Mouse (Mus musculus): ENCODE results near the gene Tmtc2. TPM values are rescaled to one million over a fixed set of nuclear protein-coding genes. Genes with fewer than 3 reads are reported as not detected.

The Tmtc2 gene
- polyA plus RNA-seq, 1 experiment from 2014 or later, result 6.9 TPM

DNA sequence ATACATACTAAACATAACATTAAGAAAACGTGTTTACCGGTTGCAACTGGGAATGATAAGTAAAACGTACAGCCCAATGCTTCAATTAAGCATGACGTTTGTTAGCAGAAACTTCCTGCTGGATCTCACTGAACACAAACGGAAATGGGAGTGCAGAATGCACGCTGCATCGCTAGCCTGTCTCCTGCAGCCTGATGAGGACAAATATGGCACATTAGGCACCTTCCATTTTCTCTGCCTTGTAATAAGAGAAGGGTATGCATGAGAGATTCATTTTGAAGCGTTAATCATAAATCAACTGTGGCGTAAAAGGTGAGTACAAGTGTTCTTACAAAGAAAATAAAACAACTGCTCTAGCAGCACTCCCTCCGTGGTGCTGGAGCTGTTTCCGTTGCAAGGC lies 94.5 kb downstream of the Tmtc2 start:
- Histone ChIP-seq H3K9ac (no peak overlapping the region), H3K27ac (ENCODE audit: low read depth) (no peak overlapping the region), H3K4me2 (no peak overlapping the region), H3K4me3 (ENCODE audit: low read depth, low read length) (no peak overlapping the region), H3K27me3 (ENCODE audit: insufficient read depth, low read length) (no peaks in the 10 kb centered on the region), H3K4me1 (ENCODE audit: insufficient read depth) (no peaks in the 10 kb centered on the region), H3K36me3 (ENCODE audit: insufficient read depth) (no peaks in the 10 kb centered on the region), H3K9me3 (ENCODE audit: low read depth, low read length) (no peaks in the 10 kb centered on the region)
- WGBS, result 70% methylated on average over 11 of the region's 11 CpGs
- TF ChIP-seq CTCF (IDR thresholded peaks at IDR 0.05; ENCODE audit: low read depth), result no peak
- DNase-seq (no peak), ATAC-seq (ENCODE audit: insufficient read depth) (no peak)

DNA sequence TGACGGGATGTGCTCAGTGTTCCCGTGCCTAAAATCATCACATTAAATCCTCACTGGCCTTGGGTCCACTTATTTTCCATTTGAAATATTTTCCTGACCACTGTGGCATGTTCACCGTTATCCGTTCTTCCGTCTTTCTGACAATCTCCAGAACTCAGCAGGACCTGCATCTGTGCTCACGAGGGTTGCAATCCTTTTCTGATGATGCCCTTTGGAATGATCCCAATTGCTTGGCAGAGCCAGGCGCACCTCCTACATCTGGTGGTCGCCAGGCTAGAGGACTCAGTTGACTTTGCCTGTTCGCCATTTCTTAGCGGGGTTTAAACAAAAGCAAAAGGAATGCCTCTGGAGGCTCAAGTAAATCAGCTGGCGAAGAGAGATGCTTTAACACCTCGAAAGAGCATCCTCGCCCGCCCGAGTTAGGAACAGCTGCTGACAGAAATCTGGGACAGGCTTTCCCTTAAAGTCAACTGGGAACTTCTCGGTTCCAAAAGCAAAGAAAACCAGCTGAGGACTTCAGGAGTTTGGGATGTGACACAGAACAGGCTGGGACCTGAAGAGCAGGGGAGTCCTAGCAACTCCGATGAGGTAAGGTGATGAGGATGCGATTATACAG lies 96.5 kb downstream of the Tmtc2 start:
- Histone ChIP-seq H3K4me2 (no peak overlapping the region), H3K36me3 (ENCODE audit: insufficient read depth) (no peaks in the 10 kb centered on the region), H3K4me3 (ENCODE audit: low read depth, low read length) (no peak overlapping the region), H3K9me3 (ENCODE audit: low read depth, low read length) (no peaks in the 10 kb centered on the region), H3K27me3 (ENCODE audit: insufficient read depth, low read length) (no peaks in the 10 kb centered on the region), H3K27ac (ENCODE audit: low read depth) (no peak overlapping the region), H3K4me1 (ENCODE audit: insufficient read depth) (no peaks in the 10 kb centered on the region), H3K9ac (no peak overlapping the region)
- no peak for TF ChIP-seq CTCF (IDR thresholded peaks at IDR 0.05; ENCODE audit: low read depth)
- 82% methylated on average over 18 of the region's 18 CpGs for WGBS
- DNase-seq (no peak), ATAC-seq (ENCODE audit: insufficient read depth) (no peak)

DNA sequence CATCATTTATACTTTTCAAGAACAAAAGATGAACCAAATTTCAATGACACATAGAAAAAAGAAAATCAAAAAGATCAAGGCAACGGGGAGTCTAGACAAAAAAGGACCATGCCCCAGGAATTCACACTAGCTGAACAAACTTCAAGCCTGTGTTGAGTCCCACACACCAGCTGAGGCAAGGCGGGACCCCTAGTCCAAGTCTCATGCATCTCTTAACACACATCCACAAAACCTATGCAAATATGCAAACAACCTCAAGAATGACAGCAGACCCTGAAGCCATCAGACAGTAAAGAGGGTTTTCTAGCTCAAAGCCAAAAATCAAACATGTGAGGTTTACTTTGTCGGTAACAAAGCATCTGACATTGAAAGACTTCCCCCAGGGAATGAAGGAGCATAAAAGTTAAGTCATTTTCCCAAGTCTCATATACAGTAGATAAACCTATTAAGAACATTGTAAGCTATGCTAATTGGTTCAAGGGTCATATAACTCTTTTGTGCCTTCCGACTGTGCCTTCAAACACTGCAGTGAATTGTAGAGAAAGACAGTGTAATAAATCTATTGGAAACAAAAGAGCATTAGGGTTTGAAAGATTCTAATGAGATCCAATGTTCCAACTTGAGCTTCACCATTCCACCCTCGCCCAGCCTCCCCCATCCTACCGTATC lies 100.0 kb downstream of the Tmtc2 start:
- no peaks in the 10 kb centered on the region for H3K27me3 ChIP-seq (ENCODE audit: insufficient read depth, low read length)
- H3K4me2 ChIP-seq, result no peak overlapping the region
- no peak for TF ChIP-seq CTCF (IDR thresholded peaks at IDR 0.05; ENCODE audit: low read depth)
- H3K9me3 ChIP-seq (ENCODE audit: low read depth, low read length), result no peaks in the 10 kb centered on the region
- no peak overlapping the region for H3K27ac ChIP-seq (ENCODE audit: low read depth)
- ATAC-seq (ENCODE audit: insufficient read depth) (no peak), DNase-seq (no peak)
- 75% methylated on average over 6 of the region's 6 CpGs for WGBS
- no peaks in the 10 kb centered on the region for H3K36me3 ChIP-seq (ENCODE audit: insufficient read depth)
- no peak overlapping the region for H3K4me3 ChIP-seq (ENCODE audit: low read depth, low read length)
- H3K9ac ChIP-seq, result no peak overlapping the region
- no peaks in the 10 kb centered on the region for H3K4me1 ChIP-seq (ENCODE audit: insufficient read depth)

DNA sequence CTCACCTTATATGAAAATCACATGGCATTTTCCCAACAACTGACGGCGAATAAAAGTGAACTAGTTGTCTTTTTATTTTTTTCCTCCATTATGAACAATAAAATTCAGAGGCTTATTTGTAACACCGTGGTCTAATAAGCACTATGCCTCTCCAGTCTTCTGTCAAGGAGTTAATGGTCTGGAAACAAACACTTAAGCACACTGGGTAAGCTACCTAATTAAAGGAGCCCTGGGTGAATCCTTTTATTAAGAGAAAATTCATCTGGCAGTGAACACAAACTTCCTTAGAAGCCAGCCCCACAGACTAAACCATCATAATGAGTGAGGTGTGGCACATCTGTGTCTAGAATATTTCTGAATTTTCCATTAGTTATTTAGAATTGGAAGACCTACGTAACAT lies 109.9 kb downstream of the Tmtc2 start:
- Histone ChIP-seq H3K4me2 (no peak overlapping the region), H3K27ac (ENCODE audit: low read depth) (no peak overlapping the region), H3K36me3 (ENCODE audit: insufficient read depth) (no peaks in the 10 kb centered on the region), H3K4me3 (ENCODE audit: low read depth, low read length) (no peak overlapping the region), H3K9me3 (ENCODE audit: low read depth, low read length) (no peaks in the 10 kb centered on the region), H3K9ac (no peak overlapping the region), H3K4me1 (ENCODE audit: insufficient read depth) (no peaks in the 10 kb centered on the region), H3K27me3 (ENCODE audit: insufficient read depth, low read length) (no peaks in the 10 kb centered on the region)
- 91% methylated on average over 4 of the region's 4 CpGs for WGBS
- ATAC-seq (ENCODE audit: insufficient read depth) (no peak), DNase-seq (no peak)
- TF ChIP-seq CTCF (IDR thresholded peaks at IDR 0.05; ENCODE audit: low read depth), result no peak

DNA sequence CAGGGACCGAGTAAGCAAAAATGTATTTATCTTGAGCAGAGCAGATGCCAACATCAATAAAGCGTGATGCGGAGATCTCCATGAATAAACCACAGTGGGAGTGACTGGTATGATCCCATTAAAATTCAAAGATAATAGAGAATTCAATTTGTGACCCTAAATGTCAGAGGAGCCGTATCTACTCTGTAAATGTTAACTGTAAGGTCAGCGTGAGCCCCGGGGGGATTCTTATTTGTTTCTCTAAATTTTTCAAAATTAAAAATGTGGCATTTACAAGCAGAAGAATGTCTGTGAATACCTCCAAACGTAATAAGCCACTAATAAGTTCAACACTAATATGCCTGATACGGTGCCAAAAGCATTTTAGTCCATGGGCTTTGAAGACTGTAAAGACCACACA lies 120.8 kb downstream of the Tmtc2 start:
- Histone ChIP-seq H3K4me1 (ENCODE audit: insufficient read depth) (no peaks in the 10 kb centered on the region), H3K27ac (ENCODE audit: low read depth) (no peak overlapping the region), H3K4me3 (ENCODE audit: low read depth, low read length) (no peak overlapping the region), H3K36me3 (ENCODE audit: insufficient read depth) (no peaks in the 10 kb centered on the region), H3K27me3 (ENCODE audit: insufficient read depth, low read length) (no peaks in the 10 kb centered on the region), H3K9me3 (ENCODE audit: low read depth, low read length) (no peaks in the 10 kb centered on the region), H3K4me2 (no peak overlapping the region), H3K9ac (no peak overlapping the region)
- DNase-seq, result peak; percentile 17
- WGBS, result 68% methylated on average over 8 of the region's 8 CpGs
- TF ChIP-seq CTCF (IDR thresholded peaks at IDR 0.05; ENCODE audit: low read depth), result no peak
- ATAC-seq (ENCODE audit: insufficient read depth), result no peak

DNA sequence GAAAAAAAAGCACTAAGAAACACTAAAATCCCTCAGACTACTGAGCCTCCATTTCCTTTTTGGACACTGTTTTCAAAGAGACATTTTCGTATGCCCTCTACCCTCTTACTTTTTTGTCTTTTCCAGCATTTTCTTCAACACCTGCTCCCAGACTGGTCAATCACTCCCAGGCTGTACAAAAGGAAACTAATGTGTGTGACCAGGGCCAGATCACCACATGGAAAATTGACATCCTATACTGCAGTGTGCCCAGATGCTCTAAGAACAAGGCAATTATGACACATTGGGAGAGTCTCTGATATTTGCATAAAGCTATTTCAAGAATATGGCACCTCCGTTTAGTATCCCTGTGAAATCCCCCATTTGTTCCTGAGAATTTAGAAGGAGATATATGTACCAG lies 127.1 kb downstream of the Tmtc2 start:
- Histone ChIP-seq H3K27ac (ENCODE audit: low read depth) (no peak overlapping the region), H3K4me3 (ENCODE audit: low read depth, low read length) (no peak overlapping the region), H3K36me3 (ENCODE audit: insufficient read depth) (no peaks in the 10 kb centered on the region), H3K9me3 (ENCODE audit: low read depth, low read length) (no peaks in the 10 kb centered on the region), H3K27me3 (ENCODE audit: insufficient read depth, low read length) (no peaks in the 10 kb centered on the region), H3K9ac (no peak overlapping the region), H3K4me1 (ENCODE audit: insufficient read depth) (no peaks in the 10 kb centered on the region), H3K4me2 (no peak overlapping the region)
- WGBS, result 83% methylated on average over 2 of the region's 2 CpGs
- DNase-seq (no peak), ATAC-seq (ENCODE audit: insufficient read depth) (no peak)
- TF ChIP-seq CTCF (IDR thresholded peaks at IDR 0.05; ENCODE audit: low read depth), result no peak

DNA sequence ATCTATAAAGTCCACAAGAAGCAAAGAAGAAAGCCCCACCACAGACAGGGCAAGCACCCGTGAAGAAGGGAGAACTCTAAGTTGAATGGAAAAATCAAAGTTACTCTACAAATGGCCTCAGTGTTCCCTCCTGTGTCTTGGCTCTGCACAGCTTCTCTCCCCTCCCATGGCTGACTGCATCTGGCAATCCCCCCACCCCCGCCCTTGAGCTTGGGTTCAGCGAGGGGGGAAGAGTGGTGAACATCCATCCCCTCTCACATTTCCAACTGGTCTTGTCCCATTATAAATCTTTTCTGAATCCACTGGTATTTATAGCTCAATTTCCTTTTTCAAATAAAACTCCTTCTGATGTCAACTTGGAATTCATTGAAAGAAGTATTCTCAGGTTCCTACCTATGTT lies 129.9 kb downstream of the Tmtc2 start:
- no peak overlapping the region for H3K27ac ChIP-seq (ENCODE audit: low read depth)
- H3K27me3 ChIP-seq (ENCODE audit: insufficient read depth, low read length), result no peaks in the 10 kb centered on the region
- no peaks in the 10 kb centered on the region for H3K36me3 ChIP-seq (ENCODE audit: insufficient read depth)
- H3K4me3 ChIP-seq (ENCODE audit: low read depth, low read length), result no peak overlapping the region
- DNase-seq, result no peak
- no peaks in the 10 kb centered on the region for H3K4me1 ChIP-seq (ENCODE audit: insufficient read depth)
- no peaks in the 10 kb centered on the region for H3K9me3 ChIP-seq (ENCODE audit: low read depth, low read length)
- no peak for ATAC-seq (ENCODE audit: insufficient read depth)
- WGBS, result 61% methylated on average over 3 of the region's 3 CpGs
- H3K9ac ChIP-seq, result no peak overlapping the region
- TF ChIP-seq CTCF (IDR thresholded peaks at IDR 0.05; ENCODE audit: low read depth), result no peak
- no peak overlapping the region for H3K4me2 ChIP-seq
